Mouse (Mus musculus) naive thymus-derived CD4-positive, alpha-beta T cell, adult 2 months (primary cell): Measurements from ENCODE around the gene Glis1.
"Not testable (repeated sequence)": the region's sequence is repeated elsewhere in the genome, so short reads cannot be mapped to it uniquely, and the experiment has no call there.

Experiments used
- DNase-seq: peaks from one replicate; pipeline ENCODE4 v3.0.0-alpha.2; 2011; ENCODE audit warnings: low read depth

Gene Glis1

GRCm38 (mm10) chr4:107580883-107581282, 146.5 kb downstream of the Glis1 start:
- no peak for DNase-seq

- no peak for DNase-seq
Observed at GRCm38 (mm10) chr4:107586391-107586790, 152.0 kb downstream of the Glis1 start.

GRCm38 (mm10) chr4:107588637-107589036, 154.2 kb downstream of the Glis1 start:
- DNase-seq, result no peak

- no peak for DNase-seq
Observed at GRCm38 (mm10) chr4:107589046-107589445, 154.7 kb downstream of the Glis1 start.

- DNase-seq, result no peak
Observed at GRCm38 (mm10) chr4:107590805-107591534, 156.6 kb downstream of the Glis1 start.

- DNase-seq, result no peak
Observed at GRCm38 (mm10) chr4:107593426-107593825, 159.0 kb downstream of the Glis1 start.

- no peak for DNase-seq
Observed at GRCm38 (mm10) chr4:107597226-107597897, 163.0 kb downstream of the Glis1 start.

- DNase-seq, result no peak
Observed at GRCm38 (mm10) chr4:107597898-107598580, 163.6 kb downstream of the Glis1 start.

- not testable (repeated sequence) for DNase-seq
Observed at GRCm38 (mm10) chr4:107598581-107598958, 164.2 kb downstream of the Glis1 start.

GRCm38 (mm10) chr4:107602284-107602683, 167.9 kb downstream of the Glis1 start:
- no peak for DNase-seq

GRCm38 (mm10) chr4:107602787-107603186, 168.4 kb downstream of the Glis1 start:
- no peak for DNase-seq

- no peak for DNase-seq
Observed at GRCm38 (mm10) chr4:107603208-107603607, 168.8 kb downstream of the Glis1 start.

GRCm38 (mm10) chr4:107605964-107606602, 171.7 kb downstream of the Glis1 start:
- no peak for DNase-seq

- DNase-seq, result no peak
Observed at GRCm38 (mm10) chr4:107609775-107610174, 175.4 kb downstream of the Glis1 start.

GRCm38 (mm10) chr4:107611888-107612650, 177.7 kb downstream of the Glis1 start:
- no peak for DNase-seq

- no peak for DNase-seq
Observed at GRCm38 (mm10) chr4:107617596-107618230, 183.3 kb downstream of the Glis1 start.

GRCm38 (mm10) chr4:107619487-107619886, 185.1 kb downstream of the Glis1 start:
- DNase-seq, result no peak

- DNase-seq, result no peak
Observed at GRCm38 (mm10) chr4:107621366-107621765, 187.0 kb downstream of the Glis1 start.

GRCm38 (mm10) chr4:107622296-107622695, 187.9 kb downstream of the Glis1 start:
- DNase-seq, result no peak

GRCm38 (mm10) chr4:107623916-107624315, 189.5 kb downstream of the Glis1 start:
- DNase-seq, result no peak

- DNase-seq, result no peak
Observed at GRCm38 (mm10) chr4:107624951-107625350, 190.6 kb downstream of the Glis1 start.
